Mouse (Mus musculus): Measurements from ENCODE around the gene Smyd2. TPM values are rescaled to one million over a fixed set of nuclear protein-coding genes. Genes with fewer than 3 reads are reported as not detected.

The Smyd2 gene
- total and polyA plus RNA-seq, 3 experiments, result 140 to 146 TPM; not detected in 1

- peaks cover 0 to 3% of the 10 kb centered on the region in 2 experiments; a peak in 2 of 4 replicates for H3K36me3 ChIP-seq (ENCODE audit: control insufficient read depth in 1 of 2, insufficient read depth in 2 of 2, low read length in 2 of 2)
- no peaks in the 10 kb centered on the region for H3K4me1 ChIP-seq (ENCODE audit: control insufficient read depth in 1 of 2, insufficient read depth in 2 of 2, low read length in 2 of 2)
- H3K27me3 ChIP-seq (ENCODE audit: control insufficient read depth in 1 of 2, insufficient read depth in 2 of 2, low read length in 2 of 2), result no peaks in the 10 kb centered on the region
- no peak overlapping the region for H3K27ac ChIP-seq (ENCODE audit: control insufficient read depth, low read depth, low read length)
- H3K4me3 ChIP-seq (ENCODE audit: control insufficient read depth in 1 of 2, insufficient read depth in 1 of 2, low read depth in 2 of 2, low read length in 2 of 2), result no peak overlapping the region
- DNase-seq (ENCODE audit: low read depth, low spot score), result no peak
- H3K79me2 ChIP-seq (ENCODE audit: control insufficient read depth, insufficient read depth, low read length, poor library complexity), result no peaks in the 10 kb centered on the region
- H3K9me3 ChIP-seq (replicated peaks; ENCODE audit: insufficient read depth, low read length), result no peaks in the 10 kb centered on the region
- no peak overlapping the region for H3K9ac ChIP-seq (ENCODE audit: control insufficient read depth, low read depth, low read length, poor library complexity, severe bottlenecking)
- TF ChIP-seq CHD2 (IDR thresholded peaks at IDR 0.05; ENCODE audit: low read length) (no peak), ZMIZ1 (IDR thresholded peaks at IDR 0.05; ENCODE audit: low read depth, low read length) (no peak), POLR2AphosphoS2 (IDR thresholded peaks at IDR 0.05; ENCODE audit: low read length) (no peak), MYB (IDR thresholded peaks at IDR 0.05; ENCODE audit: low read depth, low read length) (no peak), CTCF (IDR thresholded peaks at IDR 0.05 in 2 of 3, conservative IDR thresholded peaks at IDR 0.05 in 1 of 3; ENCODE audit: control insufficient read depth in 1 of 3, insufficient read depth in 1 of 3, low read depth in 2 of 3, low read length in 3 of 3, poor library complexity in 1 of 3, severe bottlenecking in 1 of 3) (no peak), MAX (IDR thresholded peaks at IDR 0.05; ENCODE audit: low read length) (no peak)
These were observed 33.4 kb downstream of the Smyd2 start for GRCm38 (mm10) chr1:189888749-189889148.

- TF ChIP-seq CTCF (IDR thresholded peaks at IDR 0.05 in 2 of 3, conservative IDR thresholded peaks at IDR 0.05 in 1 of 3; ENCODE audit: control insufficient read depth in 1 of 3, insufficient read depth in 1 of 3, low read depth in 2 of 3, low read length in 3 of 3, poor library complexity in 1 of 3, severe bottlenecking in 1 of 3) (peak; percentile 60 to 79 (median 68)), GABPA (IDR thresholded peaks at IDR 0.05; ENCODE audit: low read depth, low read length) (no peak), RAD21 (IDR thresholded peaks at IDR 0.05; ENCODE audit: low read depth, low read length) (peak; percentile 60), SMC3 (IDR thresholded peaks at IDR 0.05; ENCODE audit: low read depth, low read length) (peak; percentile 46), POLR2AphosphoS2 (IDR thresholded peaks at IDR 0.05; ENCODE audit: low read length) (no peak), ZC3H11A (IDR thresholded peaks at IDR 0.05; ENCODE audit: low read depth, low read length) (peak; percentile 24; the same call in 1 of the 2 replicates)
- H3K4me1 ChIP-seq (ENCODE audit: control insufficient read depth in 1 of 2, insufficient read depth in 2 of 2, low read length in 2 of 2), result no peaks in the 10 kb centered on the region
- H3K4me3 ChIP-seq (ENCODE audit: control insufficient read depth in 1 of 2, insufficient read depth in 1 of 2, low read depth in 2 of 2, low read length in 2 of 2), result no peak overlapping the region
- DNase-seq (ENCODE audit: low read depth, low spot score), result peak; percentile 60
- H3K36me3 ChIP-seq (ENCODE audit: control insufficient read depth in 1 of 2, insufficient read depth in 2 of 2, low read length in 2 of 2), result peaks cover 0 to 1% of the 10 kb centered on the region in 2 experiments; a peak in 2 of 4 replicates
- no peaks in the 10 kb centered on the region for H3K79me2 ChIP-seq (ENCODE audit: control insufficient read depth, insufficient read depth, low read length, poor library complexity)
- no peak overlapping the region for H3K9ac ChIP-seq (ENCODE audit: control insufficient read depth, low read depth, low read length, poor library complexity, severe bottlenecking)
- no peaks in the 10 kb centered on the region for H3K27me3 ChIP-seq (ENCODE audit: control insufficient read depth in 1 of 2, insufficient read depth in 2 of 2, low read length in 2 of 2)
- no peak overlapping the region for H3K27ac ChIP-seq (ENCODE audit: control insufficient read depth, low read depth, low read length)
- no peaks in the 10 kb centered on the region for H3K9me3 ChIP-seq (replicated peaks; ENCODE audit: insufficient read depth, low read length)
These were observed 34.6 kb downstream of the Smyd2 start for GRCm38 (mm10) chr1:189887518-189887917.

GRCm38 (mm10) chr1:189885975-189886374 lies 36.2 kb downstream of the Smyd2 start:
- no peaks in the 10 kb centered on the region for H3K4me1 ChIP-seq (ENCODE audit: control insufficient read depth in 1 of 2, insufficient read depth in 2 of 2, low read length in 2 of 2)
- H3K9ac ChIP-seq (ENCODE audit: control insufficient read depth, low read depth, low read length, poor library complexity, severe bottlenecking), result no peak overlapping the region
- H3K27me3 ChIP-seq (ENCODE audit: control insufficient read depth in 1 of 2, insufficient read depth in 2 of 2, low read length in 2 of 2), result no peaks in the 10 kb centered on the region
- H3K9me3 ChIP-seq (replicated peaks; ENCODE audit: insufficient read depth, low read length), result no peaks in the 10 kb centered on the region
- H3K79me2 ChIP-seq (ENCODE audit: control insufficient read depth, insufficient read depth, low read length, poor library complexity), result no peaks in the 10 kb centered on the region
- no peak for TF ChIP-seq ELF1 (IDR thresholded peaks at IDR 0.05; ENCODE audit: low read depth, low read length)
- no peak for TF ChIP-seq MXI1 (IDR thresholded peaks at IDR 0.05; ENCODE audit: low read depth, low read length)
- TF ChIP-seq SMC3 (IDR thresholded peaks at IDR 0.05; ENCODE audit: low read depth, low read length), result no peak
- TF ChIP-seq CHD1 (IDR thresholded peaks at IDR 0.05; ENCODE audit: low read depth, low read length), result no peak
- no peak for TF ChIP-seq POLR2A (IDR thresholded peaks at IDR 0.05; ENCODE audit: control insufficient read depth in 1 of 2, insufficient read depth in 1 of 2, low read depth in 1 of 2, low read length in 2 of 2, poor library complexity in 1 of 2)
- no peak for TF ChIP-seq MAZ (IDR thresholded peaks at IDR 0.05; ENCODE audit: low read depth, low read length)
- no peak for TF ChIP-seq USF2 (IDR thresholded peaks at IDR 0.05; ENCODE audit: borderline replicate concordance in 1 of 2, insufficient read depth in 1 of 2, low read depth in 1 of 2, low read length in 2 of 2)
- TF ChIP-seq POLR2AphosphoS5 (IDR thresholded peaks at IDR 0.05; ENCODE audit: borderline replicate concordance, low read depth, low read length), result no peak
- no peak for TF ChIP-seq NRF1 (IDR thresholded peaks at IDR 0.05; ENCODE audit: insufficient read depth, low read depth, low read length, poor library complexity, severe bottlenecking)
- no peak for TF ChIP-seq EP300 (IDR thresholded peaks at IDR 0.05; ENCODE audit: low read depth in 1 of 2, low read length in 2 of 2)
- TF ChIP-seq HCFC1 (IDR thresholded peaks at IDR 0.05; ENCODE audit: low read depth, low read length), result no peak
- no peak for TF ChIP-seq RCOR1 (IDR thresholded peaks at IDR 0.05; ENCODE audit: low read depth, low read length)
- no peak for TF ChIP-seq MAX (IDR thresholded peaks at IDR 0.05; ENCODE audit: low read length)
- H3K36me3 ChIP-seq (ENCODE audit: control insufficient read depth in 1 of 2, insufficient read depth in 2 of 2, low read length in 2 of 2), result no peaks in the 10 kb centered on the region; a peak in 2 of 4 replicates
- DNase-seq (ENCODE audit: low read depth, low spot score), result no peak
- H3K4me3 ChIP-seq (ENCODE audit: control insufficient read depth in 1 of 2, insufficient read depth in 1 of 2, low read depth in 2 of 2, low read length in 2 of 2), result no peak overlapping the region
- no peak overlapping the region for H3K27ac ChIP-seq (ENCODE audit: control insufficient read depth, low read depth, low read length)

Data from MEL (cell line).